Comparison of ENCODE assay signal across 21 mouse cellular contexts in genomic region chr3:86122156-86122555, GRCm38 (mm10). TPM values are rescaled to one million over a fixed set of nuclear protein-coding genes. Genes with fewer than 3 reads are reported as not detected.
DNase-seq lines count a peak whose midpoint lies in the region; ATAC-seq and TF ChIP-seq lines count a peak whose summit lies in the region.
"Had no signal": no experiment of that assay in that cellular context is flagged by ENCODE, and none has a peak within 500 bp of the region (broad histone marks: within the 10 kb centered on the region; RNA-seq: fewer than 3 reads in every experiment).

No protein-coding gene starts in this region.

- H3K4me1 ChIP-seq in kidney, postnatal 0 days (replicated peaks; ENCODE audit: insufficient read depth, low read length) = no peaks in the 10 kb centered on the region
- no peaks in the 10 kb centered on the region for H3K4me1 ChIP-seq in lung, postnatal 0 days (ENCODE audit: insufficient read depth, low read depth, low read length)
- H3K4me1 ChIP-seq in forebrain, postnatal 0 days (ENCODE audit: insufficient read depth) = no peaks in the 10 kb centered on the region
- H3K4me1 ChIP-seq: forebrain, embryonic 13.5 days; hindbrain, embryonic 10.5 days; lung, embryonic 15.5 days; stomach, embryonic 15.5 days had no signal

- TF ChIP-seq EP300 in lung, postnatal 0 days (IDR thresholded peaks at IDR 0.05) = no peak

- H3K27me3 ChIP-seq in kidney, postnatal 0 days (ENCODE audit: insufficient read depth, low read length) = no peaks in the 10 kb centered on the region
- no peaks in the 10 kb centered on the region for H3K27me3 ChIP-seq in lung, postnatal 0 days (replicated peaks; ENCODE audit: insufficient read depth, low read length)
- no peaks in the 10 kb centered on the region for H3K27me3 ChIP-seq in forebrain, postnatal 0 days (ENCODE audit: insufficient read depth, low read length)
- H3K27me3 ChIP-seq: embryonic facial prominence, embryonic 12.5 days; forebrain, embryonic 13.5 days; limb, embryonic 12.5 days; lung, embryonic 15.5 days; midbrain, embryonic 13.5 days; stomach, embryonic 15.5 days had no signal

- TF ChIP-seq CTCF in kidney, postnatal 0 days (IDR thresholded peaks at IDR 0.05; ENCODE audit: low read depth) = peak; percentile 11; the same call in 1 of the 2 replicates
- TF ChIP-seq CTCF in lung, postnatal 0 days (IDR thresholded peaks at IDR 0.05) = peak; percentile 27; the same call in 1 of the 2 replicates
- TF ChIP-seq CTCF in forebrain, postnatal 0 days (IDR thresholded peaks at IDR 0.05; ENCODE audit: low read depth) = no peak

- H3K36me3 ChIP-seq in kidney, postnatal 0 days (ENCODE audit: insufficient read depth, low read length) = peaks cover 26% of the 10 kb centered on the region
- peaks cover 22% of the 10 kb centered on the region for H3K36me3 ChIP-seq in lung, postnatal 0 days (ENCODE audit: insufficient read depth, low read length)
- H3K36me3 ChIP-seq in forebrain, postnatal 0 days (ENCODE audit: insufficient read depth) = peaks cover 22% of the 10 kb centered on the region
- H3K36me3 ChIP-seq: midbrain, embryonic 13.5 days had no signal

- DNase-seq in kidney, postnatal 0 days (ENCODE audit: low spot score) = no peak
- DNase-seq in kidney, adult 9 months = no peak
- no peak for DNase-seq in lung, postnatal 0 days (ENCODE audit: low spot score)
- DNase-seq in lung, adult 18-20 months = no peak
- DNase-seq in ES-CJ7 (ENCODE audit: low read depth, low spot score) (peak; percentile 52), ZHBTc4 (ENCODE audit: low read depth, low spot score) (peak; percentile 41)
- DNase-seq in forebrain, postnatal 0 days = no peak
- DNase-seq: adrenal gland, postnatal 10 days; cerebellum, adult 9-11 months; gastrocnemius, postnatal 25 days; kidney, postnatal 4 days had no signal

- ATAC-seq in kidney, postnatal 0 days (replicated peaks; ENCODE audit: low FRiP score, low read depth) = no peak
- no peak for ATAC-seq in lung, postnatal 0 days
- ATAC-seq in forebrain, postnatal 0 days = no peak
- ATAC-seq: activated CD4-positive, CD25-positive, alpha-beta regulatory T cell, adult 4 months; forebrain, embryonic 13.5 days; midbrain, embryonic 13.5 days had no signal

- H3K4me3 ChIP-seq in kidney, postnatal 0 days (replicated peaks; ENCODE audit: low read depth, low read length) = no peak overlapping the region
- H3K4me3 ChIP-seq in lung, postnatal 0 days (ENCODE audit: low read depth, low read length) = no peak overlapping the region
- H3K4me3 ChIP-seq in forebrain, postnatal 0 days (ENCODE audit: low read depth, low read length) = no peak overlapping the region
- H3K4me3 ChIP-seq: embryonic facial prominence, embryonic 12.5 days; erythroblast, embryonic 14.5 days; forebrain, embryonic 13.5 days; hindbrain, embryonic 10.5 days; limb, embryonic 12.5 days; lung, embryonic 15.5 days; midbrain, embryonic 13.5 days; myocyte; stomach, embryonic 15.5 days had no signal

- no peaks in the 10 kb centered on the region for H3K9me3 ChIP-seq in kidney, postnatal 0 days (replicated peaks; ENCODE audit: low read length)
- H3K9me3 ChIP-seq in lung, postnatal 0 days (ENCODE audit: low read length) = no peaks in the 10 kb centered on the region
- H3K9me3 ChIP-seq in forebrain, postnatal 0 days (ENCODE audit: low read length) = no peaks in the 10 kb centered on the region
- H3K9me3 ChIP-seq: embryonic facial prominence, embryonic 12.5 days; forebrain, embryonic 13.5 days; hindbrain, embryonic 10.5 days; limb, embryonic 12.5 days; lung, embryonic 15.5 days; midbrain, embryonic 13.5 days; stomach, embryonic 15.5 days had no signal

- H3K4me2 ChIP-seq in kidney, postnatal 0 days (ENCODE audit: low read length) = no peak overlapping the region
- H3K4me2 ChIP-seq in lung, postnatal 0 days (replicated peaks; ENCODE audit: low read depth, low read length) = no peak overlapping the region
- H3K4me2 ChIP-seq in forebrain, postnatal 0 days (ENCODE audit: low read depth) = no peak overlapping the region
- H3K4me2 ChIP-seq: embryonic facial prominence, embryonic 12.5 days; forebrain, embryonic 13.5 days; limb, embryonic 12.5 days; lung, embryonic 15.5 days; midbrain, embryonic 13.5 days; stomach, embryonic 15.5 days had no signal

- H3K9ac ChIP-seq in kidney, postnatal 0 days (ENCODE audit: low read depth, low read length) = no peak overlapping the region
- H3K9ac ChIP-seq in lung, postnatal 0 days (replicated peaks; ENCODE audit: low read depth) = no peak overlapping the region
- H3K9ac ChIP-seq in forebrain, postnatal 0 days = no peak overlapping the region
- H3K9ac ChIP-seq: embryonic facial prominence, embryonic 12.5 days; forebrain, embryonic 13.5 days; limb, embryonic 12.5 days; lung, embryonic 15.5 days; midbrain, embryonic 13.5 days; stomach, embryonic 15.5 days had no signal

- H3K27ac ChIP-seq in kidney, postnatal 0 days = no peak overlapping the region
- no peak overlapping the region for H3K27ac ChIP-seq in lung, postnatal 0 days (ENCODE audit: low read length)
- no peak overlapping the region for H3K27ac ChIP-seq in forebrain, postnatal 0 days (ENCODE audit: low read depth, low read length)
- H3K27ac ChIP-seq: embryonic facial prominence, embryonic 12.5 days; forebrain, embryonic 13.5 days; hindbrain, embryonic 10.5 days; limb, embryonic 12.5 days; lung, embryonic 15.5 days; midbrain, embryonic 13.5 days; stomach, embryonic 15.5 days had no signal

RNA-seq across cellular contexts. Expression of gene Rps3a1, which starts 20.3 kb away (rescaled TPM):
- polyA plus RNA-seq in kidney, postnatal 0 days (2015; fragmentation: Nextera tagmentation; extraction: Ambion mirVana) = 1,526 and 1,685 TPM in 2 replicates
- 946 and 953 TPM in 2 replicates for polyA plus RNA-seq in lung, postnatal 0 days (2015; fragmentation: Nextera tagmentation; extraction: Ambion mirVana)
- 996 and 1,231 TPM in 2 replicates for total RNA-seq in forebrain, postnatal 0 days (2014; rRNA removed)
- polyA plus RNA-seq in forebrain, postnatal 0 days (2015; fragmentation: Nextera tagmentation; extraction: Ambion mirVana) = 709 and 888 TPM in 2 replicates

Comparison
In these comparisons a context has a peak if more than half of its experiments do, and no peak if none do; other contexts are left out.
1. DNase-seq: peak in ES-CJ7 (single experiment) and ZHBTc4 (single experiment); none in kidney, postnatal 0 days (single experiment), kidney, adult 9 months (single experiment), lung, postnatal 0 days (single experiment), lung, adult 18-20 months (0 of 2) and forebrain, postnatal 0 days (single experiment).